Mouse (Mus musculus) heart, embryonic 15.5 days (tissue): ENCODE data around the gene A1bg. TPM values are rescaled to one million over a fixed set of nuclear protein-coding genes. Genes with fewer than 3 reads are reported as not detected.
A peak's percentile ranks its signal among the peaks of the same experiment; 100 is the strongest.

Experiments
- ATAC-seq: fragments of 200-750 bp; cut with Nextera tagmentation; replicated peaks from 2 replicates; pipeline ENCODE4 v1.8.0; 2017; ENCODE audit warnings: low read depth, moderate TSS enrichment; ENCODE audit not compliant: insufficient number of reproducible peaks, insufficient read depth, low FRiP score
- H3K27ac ChIP-seq: fragments of 300-500 bp; sonication (generic); 2 replicates; pipeline ENCODE4 v1.5.1; 2015; ENCODE audit warnings: mild to moderate bottlenecking, inconsistent platforms
- H3K27me3 ChIP-seq: fragments of 300-500 bp; sonication (generic); 2 replicates; pipeline ENCODE4 v1.6.1; 2015; ENCODE audit warnings: inconsistent platforms
- H3K36me3 ChIP-seq: fragments of 300-500 bp; sonication (generic); 2 replicates; pipeline ENCODE4 v1.6.1; 2015; ENCODE audit warnings: mild to moderate bottlenecking, inconsistent platforms
- H3K4me1 ChIP-seq: fragments of 300-500 bp; sonication (generic); replicated peaks from 2 replicates; pipeline ENCODE4 v1.6.1; 2015; ENCODE audit warnings: inconsistent platforms
- H3K4me2 ChIP-seq: fragments of 300-500 bp; sonication (generic); 2 replicates; pipeline ENCODE4 v1.6.1; 2015; ENCODE audit warnings: inconsistent platforms, mild to moderate bottlenecking, moderate library complexity
- H3K4me3 ChIP-seq: fragments of 300-500 bp; sonication (generic); 2 replicates; pipeline ENCODE4 v1.5.1; 2015; ENCODE audit warnings: mild to moderate bottlenecking, inconsistent platforms
- H3K9ac ChIP-seq: fragments of 300-500 bp; sonication (generic); 2 replicates; pipeline ENCODE4 v1.6.1; 2015; ENCODE audit warnings: mild to moderate bottlenecking, inconsistent platforms
- H3K9me3 ChIP-seq: fragments of 300-500 bp; sonication (generic); replicated peaks from 2 replicates; pipeline ENCODE4 v1.6.1; 2016; ENCODE audit warnings: inconsistent platforms
- WGBS: fragments of 180-500 bp; shearing (Covaris S2); methylation state at CpG from one replicate; pipeline ENCODE4 v1.1.7; 2015; ENCODE audit warnings: mixed read lengths; 5-methylcytosine and 5-hydroxymethylcytosine counted together
- polyA plus RNA-seq: library from polyadenylated mRNA; unstranded; fragments of >200 nt; fragmentation: Nextera tagmentation; extraction: Ambion mirVana; gene quantifications from 2 replicates; pipeline ENCODE4 v1.2.1, GENCODE M21; 2015

A1bg gene
- not detected in 2 replicates for polyA plus RNA-seq

DNA sequence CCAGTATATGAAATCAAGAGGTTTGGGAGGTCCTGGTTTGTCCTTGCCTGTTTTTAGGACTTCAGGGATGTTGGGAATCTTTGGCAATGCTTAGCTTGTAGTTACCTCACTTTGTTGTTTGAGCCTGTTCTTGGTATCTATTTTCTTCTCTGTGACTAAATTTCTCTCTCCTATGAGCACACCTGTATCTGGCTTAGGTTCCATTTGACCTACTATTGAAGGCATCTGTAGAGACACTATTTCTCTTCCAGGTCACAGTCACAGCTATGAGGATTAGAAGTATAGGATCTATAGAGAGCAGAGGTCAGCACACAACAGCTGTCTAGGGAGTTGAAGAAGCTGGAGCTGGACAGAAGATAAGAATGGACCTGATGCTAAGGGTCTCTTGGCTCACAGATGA, at the start of gene A1bg:
A1bg (minus strand) TSS at position 101 of the 400 bp plus-strand sequence.
- no peak within 1 kb of the TSS for H3K27ac ChIP-seq
- H3K4me3 ChIP-seq, result no peak within 1 kb of the TSS
- no peaks in the 10 kb centered on the region for H3K27me3 ChIP-seq
- H3K9me3 ChIP-seq, result no peaks in the 10 kb centered on the region
- ATAC-seq, result no peak
- H3K4me1 ChIP-seq, result peaks cover 2% of the 10 kb centered on the region; the same call in 1 of the 2 replicates
- no peak within 1 kb of the TSS for H3K4me2 ChIP-seq
- H3K9ac ChIP-seq, result no peak within 1 kb of the TSS
- H3K36me3 ChIP-seq, result no peaks in the 10 kb centered on the region

DNA sequence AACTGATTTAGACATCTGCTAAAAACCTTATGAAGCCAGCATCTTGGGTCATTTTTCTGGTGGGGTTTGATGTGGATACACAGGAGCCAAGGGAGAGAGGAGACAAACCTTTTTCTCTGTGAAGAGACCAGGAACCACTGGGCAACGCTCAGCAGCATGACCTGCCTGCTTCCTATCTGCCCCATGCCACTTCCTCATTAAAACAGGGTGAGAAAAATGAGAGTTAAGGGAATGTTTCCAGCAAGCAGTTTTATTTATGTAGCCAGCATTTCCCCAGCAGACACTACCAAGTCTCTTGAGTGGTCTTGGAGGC, 45.7 kb upstream of the A1bg start:
- H3K9ac ChIP-seq, result no peak overlapping the region
- H3K4me3 ChIP-seq, result no peak overlapping the region
- H3K27me3 ChIP-seq, result no peaks in the 10 kb centered on the region
- WGBS, result 60% methylated on average over 1 of the region's 1 CpGs
- no peak overlapping the region for H3K4me2 ChIP-seq
- no peak overlapping the region for H3K27ac ChIP-seq
- H3K4me1 ChIP-seq, result no peaks in the 10 kb centered on the region
- H3K36me3 ChIP-seq, result no peaks in the 10 kb centered on the region
- ATAC-seq, result no peak
- H3K9me3 ChIP-seq, result no peaks in the 10 kb centered on the region

DNA sequence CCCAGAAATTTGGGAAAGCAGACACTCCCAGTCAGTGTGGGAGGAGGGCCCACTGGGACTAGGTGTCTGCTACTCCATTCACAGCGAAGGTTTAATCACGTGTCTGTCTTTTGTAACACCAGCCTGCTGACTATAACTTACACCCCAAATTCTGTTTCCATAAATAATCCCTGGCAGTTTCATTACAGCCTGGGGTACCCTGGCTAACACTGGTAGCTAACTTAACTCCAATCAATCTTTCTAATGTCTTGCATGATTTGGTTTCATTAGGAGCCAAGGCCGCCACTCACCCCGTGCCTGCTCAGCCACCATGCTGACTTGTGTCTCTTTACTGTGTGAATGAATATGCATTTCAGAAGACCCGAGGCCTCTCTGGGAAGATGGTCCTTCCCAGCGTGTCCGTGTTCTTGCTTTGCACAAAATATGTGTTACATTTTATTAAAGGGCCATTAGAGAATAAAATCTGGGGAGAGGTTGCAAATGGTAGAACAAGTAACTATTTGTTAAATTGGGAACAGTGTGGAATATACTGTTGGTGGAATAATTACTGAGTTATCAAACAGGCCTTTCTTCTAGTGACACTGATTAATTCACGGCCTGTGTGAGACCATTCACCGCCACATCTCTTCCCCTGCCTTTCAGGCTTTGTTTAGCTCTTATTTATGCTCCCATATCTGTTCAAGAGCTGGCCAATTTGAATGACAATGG, 45.2 kb upstream of the A1bg start:
- no peak overlapping the region for H3K9ac ChIP-seq
- H3K4me3 ChIP-seq, result no peak overlapping the region
- ATAC-seq, result no peak
- no peaks in the 10 kb centered on the region for H3K27me3 ChIP-seq
- WGBS, result 75% methylated on average over 9 of the region's 9 CpGs
- H3K4me1 ChIP-seq, result no peaks in the 10 kb centered on the region
- H3K36me3 ChIP-seq, result no peaks in the 10 kb centered on the region
- H3K4me2 ChIP-seq, result no peak overlapping the region
- H3K27ac ChIP-seq, result no peak overlapping the region
- no peaks in the 10 kb centered on the region for H3K9me3 ChIP-seq

DNA sequence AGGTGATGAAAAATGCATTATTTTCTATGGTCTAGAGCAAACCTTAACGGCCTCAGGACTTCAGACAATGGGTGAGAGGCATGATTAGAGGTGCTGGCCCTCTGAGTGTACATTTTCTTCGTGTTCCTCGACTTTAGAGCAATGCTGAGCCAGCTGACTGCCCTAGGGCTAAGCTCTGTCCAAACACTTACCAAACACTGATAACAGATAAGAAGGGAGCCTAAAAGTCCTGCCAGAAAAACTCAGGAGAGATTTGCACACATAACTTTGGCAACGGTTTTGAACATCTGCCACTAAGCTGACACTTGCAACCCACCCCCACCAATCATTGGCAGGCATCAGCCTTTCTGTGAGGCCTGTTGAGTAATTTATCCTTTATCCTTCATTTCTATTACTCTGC, 2.9 kb upstream of the A1bg start:
- H3K9ac ChIP-seq, result no peak overlapping the region
- no peak overlapping the region for H3K4me3 ChIP-seq
- no peaks in the 10 kb centered on the region for H3K9me3 ChIP-seq
- H3K27ac ChIP-seq, result no peak overlapping the region
- ATAC-seq, result 0 out of 2 replicates have a peak, but pooled peaks have one; percentile 53
- WGBS, result 20% methylated on average over 4 of the region's 4 CpGs
- H3K4me2 ChIP-seq, result no peak overlapping the region
- no peaks in the 10 kb centered on the region for H3K36me3 ChIP-seq
- no peaks in the 10 kb centered on the region for H3K27me3 ChIP-seq
- peaks cover 2% of the 10 kb centered on the region; the same call in 1 of the 2 replicates for H3K4me1 ChIP-seq

DNA sequence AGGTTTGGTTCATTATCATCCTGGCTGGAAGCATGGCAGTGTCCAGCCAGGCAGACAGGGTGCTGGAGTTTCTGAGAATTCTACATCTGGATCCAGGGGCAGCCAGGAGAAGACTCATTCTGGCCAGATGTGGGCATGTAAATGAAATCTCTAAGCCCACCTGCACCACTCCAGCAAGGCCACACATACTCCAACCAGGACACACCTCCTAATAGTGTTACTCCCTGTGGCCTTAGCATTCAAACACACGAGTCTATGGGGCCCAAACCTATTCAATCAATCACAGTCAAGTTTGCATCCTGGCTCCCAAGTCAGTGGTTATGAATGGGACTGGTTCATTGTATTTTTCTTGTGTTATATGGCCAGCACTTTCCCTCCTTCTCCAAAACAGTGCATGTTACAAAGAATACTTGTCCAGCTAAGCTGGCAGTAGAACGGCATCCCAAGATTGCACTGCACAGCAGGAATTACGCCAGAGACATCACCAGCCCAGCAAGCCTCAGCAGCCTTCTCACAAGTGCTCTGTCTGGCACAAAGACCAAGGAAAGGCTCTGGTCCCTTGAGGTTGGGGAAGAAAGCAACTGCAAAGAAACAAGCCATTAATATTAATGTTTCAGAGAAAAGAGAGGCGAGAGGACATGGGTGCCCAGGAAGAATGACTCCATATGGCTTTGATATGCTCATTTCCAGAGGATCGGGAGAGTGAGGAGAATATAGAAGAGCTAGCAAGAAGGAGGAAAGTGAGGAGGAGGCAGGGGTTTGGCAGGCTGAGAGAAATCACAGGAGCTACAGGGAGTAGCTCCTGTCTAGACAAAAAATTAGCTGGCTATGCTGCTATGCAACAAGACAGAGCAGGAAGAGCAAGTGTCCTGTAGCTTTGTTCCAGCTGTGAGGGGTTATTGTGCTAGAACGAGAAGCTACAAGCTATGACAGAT, 18.8 kb downstream of the A1bg start:
- no peak overlapping the region for H3K27ac ChIP-seq
- no peaks in the 10 kb centered on the region for H3K9me3 ChIP-seq
- no peaks in the 10 kb centered on the region for H3K27me3 ChIP-seq
- 55% methylated on average over 6 of the region's 6 CpGs for WGBS
- H3K4me3 ChIP-seq, result no peak overlapping the region
- no peaks in the 10 kb centered on the region for H3K4me1 ChIP-seq
- no peak overlapping the region for H3K9ac ChIP-seq
- no peak for ATAC-seq
- no peaks in the 10 kb centered on the region for H3K36me3 ChIP-seq
- H3K4me2 ChIP-seq, result no peak overlapping the region

DNA sequence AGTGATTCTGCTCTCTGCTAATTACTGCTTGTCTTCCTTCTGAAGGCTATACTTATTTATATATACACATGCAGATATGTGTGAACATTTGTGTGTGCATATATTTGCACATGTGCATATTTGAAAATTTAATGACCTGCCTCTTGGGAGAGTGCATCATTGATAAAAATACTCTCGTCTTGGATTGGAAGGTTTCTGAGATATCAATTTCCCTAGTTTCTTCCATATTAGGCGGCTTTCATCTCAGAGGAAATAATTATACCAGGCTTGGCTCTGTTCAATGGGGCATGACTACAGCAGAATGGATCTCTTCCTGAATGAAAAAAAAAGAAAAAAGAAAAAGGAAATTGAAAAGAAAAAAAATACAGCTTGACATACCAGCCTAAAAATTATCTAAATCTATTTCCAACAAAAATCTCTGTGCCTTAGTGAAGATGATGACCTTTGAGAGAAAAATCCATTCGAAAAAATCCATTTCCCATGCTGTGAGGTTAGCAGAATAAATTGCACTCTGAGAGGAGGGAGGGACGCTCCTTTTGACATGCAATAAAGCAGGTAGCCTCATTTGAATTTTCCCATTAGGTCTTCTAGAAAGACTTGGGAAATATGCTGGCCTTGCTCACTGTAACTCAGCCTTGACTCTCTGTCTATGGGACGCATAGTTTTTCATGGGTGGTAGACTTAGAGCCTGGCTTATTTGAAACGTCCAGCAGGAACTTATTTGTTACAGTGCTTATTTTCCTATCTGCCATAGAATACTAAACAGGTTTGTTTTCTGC, 24.4 kb downstream of the A1bg start:
- 70% methylated on average over 6 of the region's 6 CpGs for WGBS
- no peak overlapping the region for H3K27ac ChIP-seq
- no peak overlapping the region for H3K9ac ChIP-seq
- H3K4me2 ChIP-seq, result no peak overlapping the region
- H3K36me3 ChIP-seq, result no peaks in the 10 kb centered on the region
- ATAC-seq, result no peak
- H3K4me1 ChIP-seq, result no peaks in the 10 kb centered on the region
- H3K4me3 ChIP-seq, result no peak overlapping the region
- no peaks in the 10 kb centered on the region for H3K27me3 ChIP-seq
- H3K9me3 ChIP-seq, result no peaks in the 10 kb centered on the region

DNA sequence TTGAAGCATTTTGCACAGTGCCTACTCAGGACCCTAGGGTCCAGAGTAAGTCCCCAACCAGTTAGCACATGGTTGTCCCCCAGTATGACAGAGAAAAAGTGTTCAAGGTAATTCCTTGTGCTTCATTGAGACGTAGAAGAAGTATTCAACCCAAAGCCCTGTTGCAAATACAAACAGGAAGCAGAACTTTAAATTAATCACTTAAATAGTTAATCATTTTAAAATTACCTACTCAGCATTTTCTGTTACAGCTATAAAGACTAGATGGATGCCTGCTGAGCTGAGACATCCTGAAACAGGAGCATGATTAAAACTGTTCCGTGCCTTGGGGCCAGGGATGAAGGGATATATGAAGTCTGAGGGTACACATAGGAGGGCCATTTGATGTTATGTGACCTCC, 26.8 kb downstream of the A1bg start:
- no peak for ATAC-seq
- Histone ChIP-seq H3K4me2 (no peak overlapping the region), H3K9me3 (no peaks in the 10 kb centered on the region), H3K27me3 (no peaks in the 10 kb centered on the region), H3K4me1 (peaks cover 7% of the 10 kb centered on the region; the same call in 1 of the 2 replicates), H3K9ac (no peak overlapping the region), H3K27ac (no peak overlapping the region), H3K4me3 (no peak overlapping the region), H3K36me3 (no peaks in the 10 kb centered on the region)
- WGBS, result 78% methylated on average over 2 of the region's 2 CpGs

DNA sequence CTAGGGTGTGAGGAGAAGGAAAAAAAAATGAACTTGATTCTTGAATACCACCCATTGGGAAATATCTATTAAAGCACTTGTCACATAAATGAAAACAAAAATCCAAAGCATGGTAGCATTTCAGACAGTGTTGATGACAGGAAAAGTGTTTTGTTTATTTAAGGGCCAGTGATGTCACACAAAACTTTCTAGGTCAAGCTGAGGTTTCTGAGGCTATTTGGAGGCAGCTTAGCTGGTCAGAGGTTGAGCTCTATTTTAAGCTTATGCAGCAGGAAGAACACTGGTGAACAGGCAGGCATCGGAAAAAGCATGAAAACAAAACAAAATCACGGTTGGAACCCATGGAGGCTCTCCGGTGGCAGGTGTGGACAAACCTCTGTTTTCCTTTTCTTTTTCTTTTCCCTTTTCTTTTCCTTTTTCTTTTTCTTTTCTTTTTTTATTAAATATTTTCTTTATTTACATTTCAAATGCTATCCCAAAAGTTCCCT, 29.8 kb downstream of the A1bg start:
- WGBS, result 41% methylated on average over 3 of the region's 3 CpGs
- no peak for ATAC-seq
- Histone ChIP-seq H3K27me3 (no peaks in the 10 kb centered on the region), H3K9me3 (no peaks in the 10 kb centered on the region), H3K4me1 (peaks cover 7% of the 10 kb centered on the region; the same call in 1 of the 2 replicates), H3K27ac (no peak overlapping the region), H3K4me2 (no peak overlapping the region), H3K36me3 (no peaks in the 10 kb centered on the region), H3K9ac (no peak overlapping the region), H3K4me3 (no peak overlapping the region)

DNA sequence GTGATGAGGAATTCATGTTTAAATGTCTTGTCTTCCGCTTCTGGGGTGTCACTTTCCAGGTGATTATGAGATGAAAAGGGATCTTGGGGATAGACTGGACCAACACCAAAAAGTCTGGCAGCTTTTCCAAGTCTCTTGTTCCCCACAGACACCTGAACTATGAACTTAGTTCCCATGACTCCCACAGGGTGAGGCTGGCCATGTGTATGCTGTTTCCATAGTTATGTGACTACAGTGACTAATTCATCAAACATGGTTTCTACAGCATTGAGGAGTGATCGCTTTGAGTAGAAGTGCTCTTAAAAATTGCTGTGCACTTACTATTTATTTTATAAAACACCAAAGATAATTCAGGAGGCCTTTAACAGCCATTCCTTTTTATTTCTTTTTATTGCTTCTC, 34.1 kb downstream of the A1bg start:
- no peak overlapping the region for H3K4me2 ChIP-seq
- no peak overlapping the region for H3K4me3 ChIP-seq
- no peak overlapping the region for H3K9ac ChIP-seq
- peaks cover 7% of the 10 kb centered on the region; the same call in 1 of the 2 replicates for H3K4me1 ChIP-seq
- 75% methylated on average over 2 of the region's 2 CpGs for WGBS
- H3K27me3 ChIP-seq, result no peaks in the 10 kb centered on the region
- no peaks in the 10 kb centered on the region for H3K9me3 ChIP-seq
- H3K36me3 ChIP-seq, result no peaks in the 10 kb centered on the region
- no peak overlapping the region for H3K27ac ChIP-seq
- no peak for ATAC-seq

DNA sequence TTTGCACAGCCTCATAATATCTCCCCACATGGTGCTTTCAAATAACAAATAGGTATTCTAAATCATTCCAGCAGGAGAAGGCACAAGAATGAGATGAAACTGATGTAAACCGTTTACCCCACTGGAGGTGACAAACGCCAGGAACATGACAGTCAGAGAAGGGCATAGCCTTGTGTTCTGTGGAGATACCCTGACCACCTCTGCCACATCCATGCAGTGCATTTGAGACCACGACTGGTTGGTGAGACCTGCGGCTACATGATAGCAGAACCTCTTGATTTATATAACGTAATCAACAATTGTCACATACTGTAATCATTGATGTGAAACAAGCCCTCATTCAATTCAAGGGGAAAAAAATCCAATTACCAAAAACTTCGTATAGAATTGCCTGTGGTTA, 47.1 kb downstream of the A1bg start:
- WGBS, result 75% methylated on average over 6 of the region's 6 CpGs
- H3K27me3 ChIP-seq, result no peaks in the 10 kb centered on the region
- no peak overlapping the region for H3K27ac ChIP-seq
- H3K36me3 ChIP-seq, result no peaks in the 10 kb centered on the region
- no peaks in the 10 kb centered on the region for H3K4me1 ChIP-seq
- no peak for ATAC-seq
- H3K4me3 ChIP-seq, result no peak overlapping the region
- no peak overlapping the region for H3K9ac ChIP-seq
- H3K9me3 ChIP-seq, result no peaks in the 10 kb centered on the region
- no peak overlapping the region for H3K4me2 ChIP-seq

DNA sequence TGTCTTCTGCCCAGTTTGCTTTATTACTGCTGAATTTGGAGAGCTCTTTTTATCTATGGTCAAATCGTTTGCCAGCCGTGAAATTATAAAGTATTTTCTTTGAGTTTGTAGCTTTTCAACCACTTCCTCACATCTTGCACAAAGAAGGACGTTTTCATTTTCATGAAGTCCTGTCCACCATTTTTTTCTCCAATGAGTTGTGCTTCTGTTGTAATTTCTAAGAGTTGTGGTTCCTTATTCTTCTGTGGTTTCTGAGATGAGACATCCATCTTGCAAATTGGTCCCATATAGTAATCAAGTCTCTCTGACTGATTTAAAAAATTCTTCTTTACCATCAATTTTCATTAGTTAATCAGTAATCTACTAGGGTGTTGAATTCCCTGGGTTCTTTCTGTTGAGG, 60.4 kb downstream of the A1bg start:
- Histone ChIP-seq H3K9me3 (no peaks in the 10 kb centered on the region), H3K36me3 (no peaks in the 10 kb centered on the region), H3K27me3 (no peaks in the 10 kb centered on the region), H3K27ac (no peak overlapping the region), H3K4me1 (no peaks in the 10 kb centered on the region), H3K9ac (no peak overlapping the region), H3K4me3 (no peak overlapping the region), H3K4me2 (no peak overlapping the region)
- 81% methylated on average over 3 of the region's 3 CpGs for WGBS
- no peak for ATAC-seq
